Mouse (Mus musculus) kidney, adult 11 months (tissue): Measurements from ENCODE around the gene Col8a2.

Experiments used
- DNase-seq: peaks from one replicate; pipeline ENCODE4 v3.0.0; 2022

Gene Col8a2

DNA sequence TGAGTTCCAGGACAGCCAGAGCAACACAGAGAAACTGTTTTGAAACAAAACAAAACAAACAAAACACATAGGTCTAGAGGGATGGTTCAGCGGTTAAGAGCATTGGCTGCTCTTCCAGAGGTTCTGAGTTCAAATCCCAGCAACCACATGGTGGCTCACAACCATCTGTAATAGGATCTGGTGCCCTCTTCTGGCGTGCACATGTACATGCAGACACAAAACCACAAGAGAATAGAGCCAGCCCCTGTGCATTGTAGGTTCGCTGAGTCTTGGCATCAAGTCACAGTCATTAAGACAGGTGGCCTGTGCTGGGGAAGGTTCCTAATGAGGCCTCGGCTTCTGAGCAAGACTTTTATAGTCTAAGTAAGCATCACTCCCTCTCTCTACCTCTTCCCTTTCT lies 17.3 kb downstream of the Col8a2 start:
- DNase-seq = no peak

DNA sequence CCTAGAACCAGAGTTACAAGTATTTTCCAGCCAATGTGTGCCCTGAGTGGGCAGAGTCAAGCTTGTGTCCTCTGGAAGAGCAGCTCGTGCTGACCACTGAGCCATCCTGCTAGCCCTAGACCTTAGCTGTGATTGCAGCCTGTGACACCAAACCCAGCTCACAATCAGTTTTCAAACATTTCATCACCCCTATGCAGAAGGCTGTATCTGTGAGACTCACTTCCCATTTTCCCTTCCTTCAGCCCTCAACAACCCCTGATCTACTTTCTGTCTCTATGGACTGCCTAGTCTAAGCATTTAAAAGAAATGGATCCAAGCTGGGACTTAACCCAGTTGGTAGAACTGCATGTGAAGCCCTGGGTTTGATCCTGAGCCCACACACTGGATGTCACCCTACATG lies 18.8 kb downstream of the Col8a2 start:
- DNase-seq = no peak

DNA sequence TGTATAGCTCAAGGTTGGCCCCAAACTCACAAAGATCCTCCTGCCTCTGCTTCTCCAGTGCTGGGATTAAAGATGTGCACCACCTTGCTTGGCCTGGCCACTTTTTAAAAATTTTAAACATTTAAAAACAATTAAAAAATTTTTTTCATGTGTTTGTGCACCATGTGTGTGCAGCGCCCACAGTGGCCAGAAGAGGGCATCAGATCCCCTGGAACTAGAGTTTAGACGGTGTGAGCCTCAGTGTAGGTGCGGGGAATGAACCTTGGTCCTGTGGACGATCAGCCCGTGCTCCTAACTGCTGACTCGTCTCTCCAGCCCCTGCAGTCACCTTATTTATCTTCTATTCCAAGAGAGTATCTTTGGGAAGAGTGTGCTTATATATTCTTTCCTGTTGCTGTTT lies 19.5 kb downstream of the Col8a2 start:
- no peak for DNase-seq

DNA sequence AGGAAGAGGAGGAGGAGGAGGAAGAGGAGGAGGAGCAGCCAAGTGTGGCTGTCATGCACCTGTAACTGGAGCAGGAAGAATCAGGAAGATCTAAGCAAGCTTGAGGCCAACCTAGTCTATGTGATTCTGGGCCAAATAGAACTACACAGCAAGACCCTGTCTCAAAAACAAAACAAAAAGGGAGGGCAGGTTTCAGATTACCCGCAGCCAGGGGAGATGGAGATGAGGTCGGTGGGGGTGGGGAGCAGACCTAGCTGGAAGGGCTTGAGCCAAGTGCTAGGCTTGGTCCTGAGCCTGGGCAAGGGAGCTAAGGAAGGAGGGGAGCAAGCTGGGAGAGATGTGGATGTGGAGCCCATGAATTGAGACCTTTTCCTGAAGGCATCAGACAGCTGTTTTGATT lies 20.2 kb downstream of the Col8a2 start:
- no peak for DNase-seq

DNA sequence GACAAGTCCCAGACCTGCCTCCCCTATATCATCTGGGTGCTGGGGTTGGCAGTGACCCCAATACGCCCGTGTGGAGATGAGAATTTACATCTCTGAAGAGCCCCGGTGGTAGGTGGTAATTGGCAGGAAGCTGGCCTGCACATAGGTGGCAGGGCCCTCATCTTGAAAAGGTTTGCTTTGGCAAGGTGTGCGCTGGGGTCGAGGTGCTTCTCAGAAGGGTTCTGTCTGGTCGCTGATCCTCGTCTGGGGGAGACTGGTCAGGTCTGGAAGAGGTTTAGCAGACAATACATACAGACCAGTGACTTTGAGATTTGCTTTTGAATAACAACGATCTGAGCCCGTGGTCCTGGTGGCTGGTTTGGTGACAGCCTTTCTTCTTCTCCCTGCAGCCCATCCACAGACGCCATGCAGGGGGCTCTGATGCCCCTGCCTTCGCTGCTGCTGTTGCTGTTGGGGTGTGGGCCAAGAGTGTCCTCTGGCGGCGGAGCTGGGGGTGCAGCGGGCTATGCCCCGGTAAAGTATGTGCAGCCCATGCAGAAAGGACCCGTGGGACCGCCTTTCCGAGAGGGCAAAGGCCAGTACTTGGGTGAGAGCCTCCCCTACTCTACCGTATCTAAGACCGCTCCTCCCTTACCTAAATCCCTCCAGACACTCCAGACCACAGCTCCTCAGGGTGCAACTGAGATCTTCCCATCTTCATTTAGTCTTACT lies 22.8 kb downstream of the Col8a2 start:
- DNase-seq = no peak

DNA sequence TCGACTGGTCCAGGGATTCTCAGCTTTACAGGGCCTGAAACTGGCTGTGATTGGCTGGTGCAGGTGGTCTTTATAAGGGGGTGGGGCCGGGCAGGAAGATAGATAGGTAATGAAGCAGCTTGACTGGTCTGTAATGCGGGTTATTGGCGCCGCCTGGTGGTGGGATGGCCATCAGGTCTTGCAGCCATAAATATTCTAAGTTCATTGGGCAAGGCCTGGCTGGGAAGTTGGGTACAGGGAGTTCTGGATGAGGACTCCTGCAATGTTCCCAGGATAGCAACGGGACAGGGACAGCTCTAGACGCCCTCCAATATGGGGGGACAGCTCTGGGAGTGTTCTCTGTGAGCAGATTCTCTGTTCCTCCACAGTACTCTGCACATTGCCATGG lies 23.3 kb downstream of the Col8a2 start:
- DNase-seq = peak; percentile 79

DNA sequence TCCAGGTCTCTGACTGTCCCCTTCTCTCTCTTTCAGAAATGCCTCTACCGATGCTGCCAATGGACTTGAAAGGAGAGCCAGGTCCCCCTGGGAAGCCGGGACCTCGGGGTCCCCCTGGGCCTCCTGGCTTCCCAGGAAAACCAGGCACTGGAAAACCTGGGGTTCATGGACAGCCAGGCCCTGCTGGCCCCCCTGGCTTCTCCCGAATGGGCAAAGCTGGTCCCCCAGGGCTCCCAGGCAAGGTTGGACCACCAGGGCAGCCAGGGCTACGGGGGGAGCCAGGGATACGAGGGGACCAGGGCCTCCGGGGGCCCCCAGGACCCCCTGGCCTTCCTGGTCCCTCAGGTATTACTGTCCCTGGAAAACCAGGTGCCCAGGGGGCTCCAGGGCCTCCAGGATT lies 23.8 kb downstream of the Col8a2 start:
- no peak for DNase-seq

DNA sequence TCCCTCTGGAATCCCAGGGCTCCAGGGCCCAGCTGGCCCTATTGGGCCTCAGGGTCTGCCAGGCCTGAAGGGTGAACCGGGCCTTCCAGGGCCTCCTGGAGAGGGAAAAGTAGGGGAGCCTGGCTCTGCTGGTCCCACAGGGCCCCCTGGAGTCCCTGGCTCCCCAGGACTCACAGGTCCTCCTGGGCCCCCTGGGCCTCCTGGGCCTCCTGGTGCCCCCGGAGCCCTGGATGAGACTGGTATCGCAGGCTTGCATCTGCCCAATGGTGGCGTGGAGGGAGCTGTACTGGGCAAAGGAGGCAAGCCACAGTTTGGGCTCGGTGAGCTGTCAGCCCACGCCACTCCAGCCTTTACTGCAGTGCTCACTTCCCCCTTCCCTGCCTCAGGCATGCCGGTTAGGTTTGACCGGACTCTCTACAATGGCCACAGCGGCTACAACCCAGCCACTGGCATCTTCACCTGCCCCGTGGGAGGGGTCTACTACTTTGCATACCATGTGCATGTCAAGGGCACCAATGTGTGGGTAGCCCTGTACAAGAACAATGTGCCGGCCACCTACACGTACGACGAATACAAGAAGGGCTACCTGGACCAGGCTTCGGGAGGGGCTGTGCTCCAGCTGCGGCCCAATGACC lies 25.1 kb downstream of the Col8a2 start:
- DNase-seq = no peak

DNA sequence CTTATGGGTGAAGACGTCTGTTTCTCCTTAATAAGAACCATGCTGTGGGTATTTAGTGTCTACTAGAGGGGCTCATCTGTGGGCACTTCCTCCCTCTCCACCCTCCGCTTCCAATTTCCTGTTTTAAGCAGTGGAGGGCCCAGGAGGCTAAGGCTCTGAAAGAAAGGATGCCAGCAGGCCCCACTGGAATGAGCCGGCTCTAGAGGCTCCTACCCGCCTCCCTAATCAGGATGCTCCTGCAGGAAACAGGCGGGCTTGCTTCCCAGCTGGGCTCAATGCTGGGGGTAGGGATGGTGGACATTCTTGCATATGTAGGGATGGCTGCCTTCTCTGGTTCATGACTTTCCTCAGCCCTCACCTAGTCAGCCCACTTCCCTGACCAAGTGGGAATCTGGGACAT lies 26.6 kb downstream of the Col8a2 start:
- no peak for DNase-seq

DNA sequence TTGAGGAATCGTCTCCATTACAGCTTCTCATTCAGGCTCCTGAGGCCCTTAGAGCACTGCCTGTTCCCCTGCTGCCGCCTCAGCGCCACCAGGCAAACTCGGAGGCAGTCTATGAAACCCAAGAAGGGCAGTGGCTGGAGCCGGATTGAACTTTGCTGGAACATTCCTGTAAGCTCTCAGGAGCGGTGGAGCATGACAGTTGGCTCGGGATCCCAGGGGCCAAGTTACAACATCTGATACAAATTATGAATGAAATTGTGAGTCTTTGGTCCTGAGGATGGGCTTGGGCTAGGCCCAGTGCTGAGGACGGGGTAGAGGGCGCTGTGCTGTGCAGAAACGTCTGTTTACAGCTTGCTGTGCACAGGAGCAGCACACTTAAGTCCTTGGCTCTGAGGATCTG lies 27.8 kb downstream of the Col8a2 start:
- peak; percentile 80 for DNase-seq

DNA sequence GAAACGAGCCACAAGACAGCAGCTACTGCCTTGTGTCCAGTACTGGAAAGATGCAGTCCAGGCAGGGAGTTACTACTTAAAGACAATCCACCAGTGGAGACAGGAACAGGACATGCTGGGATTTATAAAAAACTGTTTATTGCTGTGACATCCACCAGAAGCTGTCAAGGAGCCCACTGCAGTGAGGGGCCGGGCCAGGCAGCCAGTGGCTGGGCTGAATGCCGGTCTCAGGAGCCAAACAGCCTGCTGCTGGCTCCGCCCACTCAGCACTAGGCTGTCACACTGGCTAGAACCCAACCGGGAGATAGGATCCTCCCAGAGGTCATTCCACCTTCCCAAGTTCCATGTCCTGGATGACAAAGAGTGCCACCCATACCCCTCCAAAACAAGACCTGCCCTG lies 29.3 kb downstream of the Col8a2 start:
- peak; percentile 44 for DNase-seq

DNA sequence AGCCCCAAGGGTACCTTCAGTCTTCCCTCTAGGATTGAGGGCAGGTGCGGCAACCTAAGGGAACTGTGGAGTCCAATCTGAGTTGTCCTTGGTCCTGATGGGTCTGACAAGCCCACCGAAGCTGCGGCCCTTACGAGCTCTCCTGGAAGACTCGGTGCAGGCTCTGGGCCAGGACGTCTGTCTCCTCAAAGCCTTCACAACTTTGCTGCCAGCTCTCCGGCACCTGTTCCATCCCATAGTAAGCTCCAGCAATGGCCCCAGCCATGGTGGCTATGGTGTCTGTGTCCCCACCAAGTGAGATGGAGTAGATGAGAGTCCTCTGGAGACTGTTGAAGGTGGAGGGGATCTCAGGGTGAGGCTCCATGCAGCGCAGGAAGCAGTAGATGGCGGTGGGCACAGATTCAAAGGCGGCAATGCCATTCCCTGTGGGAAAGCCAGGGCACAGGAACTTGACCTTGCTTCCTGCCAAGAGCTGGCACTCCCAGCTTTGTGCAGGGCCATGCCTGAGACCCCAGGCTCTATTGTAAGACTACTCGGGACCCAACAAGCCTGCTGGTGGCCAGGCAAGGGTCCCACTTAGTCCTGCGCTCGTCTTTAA lies 29.9 kb downstream of the Col8a2 start:
- no peak for DNase-seq

DNA sequence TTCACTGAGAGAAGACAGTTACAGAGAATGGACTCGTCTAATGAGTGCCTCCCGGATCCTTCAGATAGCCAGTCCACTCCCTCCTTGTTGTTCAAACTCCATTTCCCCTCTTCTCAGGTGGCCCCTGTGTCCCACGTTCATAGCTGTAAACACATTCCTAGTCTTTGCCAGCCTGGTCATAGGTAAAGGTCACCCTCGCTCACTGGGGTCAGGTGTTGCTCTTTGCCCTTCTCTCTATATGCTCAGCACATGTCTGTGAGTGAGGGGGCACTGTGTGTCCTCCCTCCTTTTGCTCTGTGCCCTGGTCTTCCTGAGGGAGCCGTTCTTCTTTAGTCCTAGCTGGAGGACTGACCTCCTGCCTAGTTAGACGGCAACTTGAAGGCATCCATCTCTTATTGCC lies 33.2 kb downstream of the Col8a2 start:
- DNase-seq = no peak

DNA sequence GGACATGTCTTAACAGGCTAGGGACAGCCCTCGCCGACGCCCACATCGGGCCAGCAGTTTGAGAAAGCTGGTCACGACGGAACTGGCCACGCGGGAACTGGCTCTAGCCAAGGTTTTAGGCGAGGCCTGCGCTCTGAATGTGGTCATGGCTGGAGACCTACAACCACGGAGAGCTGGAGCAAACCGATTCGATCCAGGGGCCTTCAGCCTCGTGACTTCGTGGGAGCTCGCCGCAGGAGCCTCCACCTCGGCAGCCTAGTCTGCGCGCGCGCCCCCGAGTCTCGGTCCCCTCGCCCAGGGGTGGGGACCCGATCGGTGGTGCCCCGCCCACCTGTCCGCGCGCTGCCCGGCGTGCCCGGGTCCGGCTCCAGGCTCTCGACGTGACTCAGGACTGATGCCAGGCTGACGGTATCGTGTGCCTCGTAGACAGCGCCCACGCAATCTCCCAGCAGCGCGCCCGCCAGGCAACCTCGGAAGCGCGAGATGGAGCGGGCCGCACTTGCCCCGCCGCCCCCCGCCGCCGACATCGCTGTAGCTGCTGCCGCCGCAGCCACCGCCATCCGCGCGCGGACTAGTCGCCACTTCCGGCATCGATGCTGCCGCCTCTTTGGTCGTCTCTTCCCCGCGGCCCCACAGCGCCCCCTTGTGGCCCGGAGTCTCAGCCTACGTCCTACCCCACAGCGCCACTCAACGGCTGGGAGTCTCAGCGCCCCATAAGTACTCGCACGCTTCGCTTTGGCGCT lies 34.7 kb downstream of the Col8a2 start, which contains the start of gene Adprhl2:
TSS of gene Adprhl2 (minus strand) at position 593 of the 743 bp plus-strand sequence.
- peak; percentile 93 for DNase-seq

DNA sequence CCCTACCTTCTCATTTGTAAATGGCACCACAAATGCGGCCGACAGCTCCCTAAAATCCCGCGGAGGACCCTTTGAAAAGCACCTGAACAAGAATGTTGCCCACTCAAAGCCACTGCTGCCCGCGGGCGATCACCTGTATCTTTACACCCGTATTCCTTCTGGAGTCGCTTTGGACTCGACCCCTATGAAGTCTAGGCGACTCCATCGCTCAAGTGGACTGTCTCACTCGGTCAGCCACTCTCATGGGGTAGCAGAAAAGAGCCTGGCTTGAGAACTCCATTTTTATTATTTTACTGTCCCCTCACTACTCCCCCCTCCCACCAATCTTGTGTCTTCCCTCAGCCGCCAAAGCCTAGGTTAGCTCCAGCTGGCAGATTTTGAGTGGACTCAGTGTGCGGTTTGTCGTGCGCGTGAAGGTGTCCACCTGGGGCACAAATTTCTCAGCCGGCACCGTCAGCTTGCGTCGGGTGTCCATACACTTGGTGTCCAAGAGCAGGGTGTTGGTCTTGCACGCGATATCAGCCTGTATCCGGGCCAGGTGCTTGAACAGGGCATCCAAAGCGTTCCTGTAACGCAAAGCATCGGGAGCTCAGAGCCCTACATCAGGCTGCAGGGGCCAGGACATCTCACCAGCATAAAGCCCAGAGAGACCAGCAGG lies 35.4 kb downstream of the Col8a2 start:
- no peak for DNase-seq

DNA sequence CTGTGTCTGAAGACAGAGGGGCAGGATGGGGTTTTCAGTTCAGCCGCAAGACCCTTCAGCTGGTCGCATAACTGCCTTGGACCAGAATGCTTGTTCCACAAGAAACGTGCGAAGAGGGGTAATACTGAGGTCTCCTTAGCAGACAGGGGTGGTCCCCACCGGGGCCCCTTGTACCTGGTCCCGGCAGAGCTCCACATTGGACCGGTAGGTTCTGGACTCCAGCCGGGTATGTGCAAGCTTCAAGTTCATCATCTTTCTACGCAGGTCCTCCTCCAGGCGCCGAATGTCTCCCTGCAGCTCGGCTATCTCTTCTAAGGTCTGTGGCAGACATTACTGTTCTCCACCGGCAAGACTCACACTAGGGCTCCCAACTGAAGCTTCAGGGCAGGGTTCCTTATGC lies 36.1 kb downstream of the Col8a2 start:
- no peak for DNase-seq

DNA sequence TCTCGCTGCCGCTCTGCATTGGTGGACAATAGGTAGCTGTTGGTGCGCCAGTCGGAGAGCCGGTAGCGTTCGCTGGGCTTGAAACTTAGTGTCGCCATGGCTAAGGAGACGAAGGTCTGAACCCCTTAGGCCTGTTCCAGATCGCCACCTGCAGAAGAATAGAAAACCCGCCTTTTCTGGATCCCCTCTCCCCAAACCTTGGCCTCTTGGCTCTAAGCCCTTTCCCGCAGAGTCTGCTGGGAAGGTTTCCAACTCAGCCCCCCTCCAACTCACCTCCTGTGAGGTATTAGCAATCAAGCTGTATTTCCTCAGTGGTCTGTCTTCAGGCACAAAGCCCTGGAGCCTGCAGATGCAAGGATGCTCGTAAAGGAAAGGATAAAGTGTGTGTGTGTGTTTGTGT lies 38.3 kb downstream of the Col8a2 start:
- DNase-seq = no peak

DNA sequence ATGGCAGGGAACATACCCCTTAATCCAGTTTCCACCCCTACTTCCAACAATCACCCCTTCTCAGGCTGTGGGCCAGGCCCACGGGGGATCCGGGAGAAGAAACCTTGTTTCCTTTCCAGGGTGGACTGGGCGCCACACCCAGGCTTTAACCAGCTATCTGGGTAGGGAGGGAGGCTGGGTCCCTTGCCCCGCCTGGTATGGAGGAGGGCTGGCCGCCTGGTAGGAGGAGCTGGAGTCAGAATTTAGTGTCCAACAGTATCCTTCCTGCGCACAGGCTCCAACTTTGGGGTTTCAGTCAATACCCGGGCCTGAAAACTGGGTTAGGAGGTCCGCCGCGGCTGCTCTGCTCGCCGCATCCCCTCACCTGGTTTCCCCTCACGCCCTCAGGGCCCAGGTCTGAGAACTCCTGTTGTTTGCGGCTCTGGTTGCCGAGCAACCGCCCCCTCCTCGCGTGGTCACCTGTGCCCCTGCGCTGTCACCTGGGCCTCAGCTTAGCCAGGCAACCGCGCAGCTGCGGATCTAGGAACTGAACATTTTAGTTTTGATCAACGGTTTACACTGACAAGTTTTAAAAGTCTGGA lies 38.8 kb downstream of the Col8a2 start, which contains the start of gene Tekt2:
TSS of gene Tekt2 (minus strand) at position 408 of the 581 bp plus-strand sequence.
- no peak for DNase-seq

DNA sequence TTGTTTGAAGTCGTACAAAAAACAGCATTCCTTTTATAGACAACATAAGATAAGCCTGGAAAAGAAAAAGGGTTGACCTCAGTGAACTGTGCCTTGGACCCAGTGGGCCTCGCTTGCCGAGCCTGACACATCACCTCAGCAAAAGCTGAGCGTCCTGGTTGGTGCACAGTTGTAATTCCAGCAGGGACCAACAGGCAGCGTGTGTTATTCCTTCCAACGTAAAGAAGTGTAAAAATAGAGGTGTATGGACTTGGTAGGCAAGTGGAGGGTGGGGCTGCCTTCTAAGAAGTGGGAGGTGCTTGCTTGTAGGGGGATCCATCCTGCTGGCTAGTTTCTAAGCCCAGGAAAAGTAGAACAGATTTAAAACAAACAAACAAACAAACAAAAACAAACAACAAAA lies 39.4 kb downstream of the Col8a2 start:
- no peak for DNase-seq

DNA sequence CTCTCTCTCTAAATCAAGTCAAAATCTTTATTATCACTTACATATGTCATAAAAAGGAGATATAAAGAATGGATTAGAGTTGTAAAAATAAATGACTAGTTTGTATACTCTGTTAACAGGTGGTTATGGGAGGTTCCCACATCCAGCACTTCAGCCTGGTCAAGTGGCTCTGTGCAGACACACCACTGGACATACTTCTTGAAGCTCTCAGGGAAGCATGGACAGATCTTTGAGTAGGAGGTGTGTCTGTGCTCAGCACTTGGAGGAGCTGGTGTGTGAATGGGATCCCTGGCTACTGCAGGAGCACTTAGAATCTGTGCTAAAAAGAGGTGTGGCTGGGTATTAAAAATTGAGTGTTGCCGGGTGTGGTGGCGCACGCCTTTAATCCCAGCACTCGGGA lies 43.7 kb downstream of the Col8a2 start:
- DNase-seq = no peak

DNA sequence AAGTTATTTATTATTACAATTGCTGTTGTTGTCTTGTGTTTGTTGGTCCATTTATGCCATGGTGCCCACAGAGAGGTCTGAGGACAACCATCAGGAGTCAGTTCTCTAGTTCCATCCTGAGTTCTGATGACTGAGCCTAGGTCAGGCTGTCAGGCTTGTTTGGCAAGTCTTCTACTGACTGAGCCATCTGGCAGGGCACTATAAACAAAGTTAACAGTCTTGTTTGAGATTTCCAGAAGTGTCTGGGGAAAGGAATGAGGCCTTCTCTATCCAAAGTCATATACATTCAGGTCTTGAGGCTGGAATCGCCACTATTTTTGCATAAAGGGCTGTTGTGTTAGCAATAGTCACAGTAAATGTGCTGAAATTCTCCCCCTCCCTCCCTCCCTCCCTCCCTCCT lies 45.2 kb downstream of the Col8a2 start:
- DNase-seq = no peak

DNA sequence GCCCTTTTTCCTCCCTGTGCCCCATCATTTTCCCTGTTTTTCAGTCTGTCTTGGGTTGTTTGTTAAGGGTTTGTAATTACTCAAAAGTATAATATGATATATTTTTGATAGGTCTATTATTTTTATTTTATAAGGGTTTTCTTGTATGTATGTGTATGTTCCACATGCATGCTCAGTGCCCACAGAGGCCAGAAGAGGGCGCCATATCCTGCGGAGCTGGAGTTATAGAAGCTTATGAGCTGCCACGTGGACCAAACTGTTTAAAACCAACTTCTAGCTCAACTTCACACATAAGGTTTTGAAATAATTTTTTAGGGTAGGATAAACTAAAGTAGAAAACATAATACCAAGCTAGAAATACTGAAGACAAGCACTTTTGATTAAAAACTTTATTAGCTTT lies 45.8 kb downstream of the Col8a2 start:
- DNase-seq = no peak

DNA sequence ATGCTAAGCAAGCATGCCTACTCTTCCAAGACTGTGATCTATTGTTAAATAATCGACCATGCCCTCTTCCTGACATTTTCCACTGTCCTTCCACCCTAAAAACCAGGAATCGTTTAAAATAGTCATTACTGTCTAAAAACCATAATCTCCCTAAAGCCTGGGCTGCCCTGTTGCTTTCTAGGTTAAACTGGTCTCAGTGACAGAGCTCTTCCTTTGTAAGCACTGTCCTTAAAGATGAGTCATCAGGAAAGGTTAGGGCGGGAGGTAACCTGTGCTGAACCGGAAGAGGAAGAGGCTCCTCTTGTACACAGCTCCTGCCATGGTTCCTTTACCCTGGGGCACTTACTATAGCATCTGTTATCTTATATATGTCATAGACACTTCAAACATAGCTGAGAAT lies 52.9 kb downstream of the Col8a2 start:
- no peak for DNase-seq
